Mouse (Mus musculus) heart, postnatal 10 days (tissue): ENCODE measurements around the gene Ak7. TPM values are rescaled to one million over a fixed set of nuclear protein-coding genes. Genes with fewer than 3 reads are reported as not detected.

Experiments used
- DNase-seq, 2 experiments: peaks; one replicate each; pipeline ENCODE4 v3.0.0; 2021
- intact Hi-C: fragments of 180-260 bp; cut with DNase I; formaldehyde crosslinking; loops from one replicate; pipeline ENCODE4 v1.15.1; 2025
- total RNA-seq, 2 experiments: library from RNA; stranded (reverse); gene quantifications; 2 replicates each; pipeline ENCODE4 v1.2.3; 2021

The Ak7 gene
- total RNA-seq, 2 experiments from 2014 or later = not detected

GRCm38 (mm10) chr12:105724616-105725015 is 18.8 kb downstream of the Ak7 start:
- intact Hi-C loops = loop anchor here (5.0 to 10.0 kb wide), 3 partner anchors 50 to 290 kb away; no protein-coding TSS in a partner anchor
- no peak for DNase-seq

- intact Hi-C loops = loop anchor here (5.0 to 10.0 kb wide), 3 partner anchors 51 to 291 kb away; no protein-coding TSS in a partner anchor
- DNase-seq = no peak
Measured at GRCm38 (mm10) chr12:105725736-105726135, 20.0 kb downstream of the Ak7 start.

DNA sequence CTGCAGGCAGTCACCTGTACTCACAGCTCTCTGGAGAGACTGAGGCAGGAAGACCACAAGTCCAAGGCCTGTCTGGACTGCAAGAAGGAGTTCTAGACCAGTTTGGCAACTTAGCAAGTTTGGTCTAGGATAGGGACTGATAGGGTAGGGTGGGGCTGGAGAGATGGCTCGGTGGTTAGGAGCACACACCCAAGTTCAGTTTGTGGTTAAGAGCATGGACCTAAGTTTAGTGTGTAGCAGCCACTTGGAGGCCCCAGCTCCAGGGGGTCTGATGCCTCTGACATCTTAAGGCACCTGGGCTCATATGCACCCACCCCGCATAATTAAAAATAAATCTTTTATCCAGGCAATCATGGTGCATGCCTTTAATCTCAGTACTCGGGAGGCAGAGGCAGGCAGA is 21.5 kb downstream of the Ak7 start:
- DNase-seq = no peak
- intact Hi-C loops = loop anchor here (5.0 to 10.0 kb wide), 3 partner anchors 52 to 292 kb away; no protein-coding TSS in a partner anchor

- intact Hi-C loops = loop anchor here (5.0 to 10.0 kb wide), 3 partner anchors 53 to 293 kb away; no protein-coding TSS in a partner anchor
- DNase-seq = peak; percentile 23 to 56
Measured at GRCm38 (mm10) chr12:105727964-105728363, 22.2 kb downstream of the Ak7 start.

DNA sequence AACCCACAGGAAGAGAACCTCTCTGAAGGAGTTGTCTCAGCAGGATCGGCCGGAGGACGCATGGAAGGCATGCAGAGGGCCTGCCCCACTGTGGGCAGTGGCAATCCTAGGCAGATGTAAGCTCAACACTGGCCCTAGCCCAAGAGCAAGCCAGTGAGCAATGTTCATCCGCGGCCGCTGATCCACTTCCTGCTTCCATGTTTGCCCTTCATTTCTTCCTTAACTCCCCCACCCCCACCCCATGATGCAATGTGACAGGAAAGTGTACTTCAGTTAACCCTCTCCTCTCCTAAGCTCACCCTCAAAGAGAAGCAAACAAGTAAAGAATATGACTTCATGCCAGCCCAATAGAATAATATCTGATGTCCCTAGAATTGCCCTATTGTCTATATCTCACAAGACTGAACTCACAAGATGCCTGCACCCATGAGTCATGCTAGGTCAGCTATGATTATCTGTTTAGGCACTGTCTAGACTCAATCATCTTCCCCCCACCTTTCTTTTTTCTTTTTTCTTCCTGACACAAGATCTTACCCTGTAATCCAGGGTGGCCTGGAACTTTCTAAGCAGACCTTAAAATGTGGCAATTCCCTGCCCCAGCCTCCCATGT is 25.2 kb downstream of the Ak7 start:
- intact Hi-C loops = no loop called here
- DNase-seq = no peak

GRCm38 (mm10) chr12:105733370-105734159 is 27.8 kb downstream of the Ak7 start:
- no peak for DNase-seq
- intact Hi-C loops = no loop called here

DNA sequence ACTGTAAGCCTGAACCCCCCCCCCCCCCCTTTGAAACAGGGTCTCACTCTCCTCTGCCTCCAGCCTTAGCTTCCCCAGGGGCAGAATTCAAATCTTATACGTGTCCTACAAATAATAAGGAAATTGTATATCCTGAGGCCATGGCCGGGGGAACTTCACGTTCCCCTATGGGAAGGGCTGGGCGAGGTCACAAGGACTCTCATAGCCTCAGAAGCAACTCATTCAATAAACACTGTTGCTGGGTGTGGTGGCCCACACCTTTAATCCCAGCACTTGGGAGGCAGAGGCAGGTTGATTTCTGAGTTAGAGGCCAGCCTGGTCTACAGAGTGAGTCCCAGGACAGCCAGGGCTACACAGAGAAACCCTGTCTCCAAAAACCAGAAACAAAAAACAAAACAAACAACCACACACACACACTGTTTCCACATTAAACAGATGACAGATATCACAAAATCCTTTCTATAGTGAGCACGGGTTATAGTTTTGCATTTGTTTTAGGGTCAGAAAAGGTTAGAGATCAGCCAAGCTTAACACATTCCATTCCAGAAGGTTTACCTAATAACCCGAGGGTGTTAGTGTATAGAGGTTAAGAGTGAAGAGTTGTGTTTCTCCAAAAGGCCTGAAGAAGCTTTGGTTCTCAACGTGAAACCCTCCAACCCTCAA is 29.6 kb downstream of the Ak7 start:
- intact Hi-C loops = no loop called here

GRCm38 (mm10) chr12:105735889-105736251 is 30.1 kb downstream of the Ak7 start:
- no peak for DNase-seq
- intact Hi-C loops = no loop called here

More for the DNA sequence above, 29.6 kb downstream of the Ak7 start:
- DNase-seq = no peak

DNA sequence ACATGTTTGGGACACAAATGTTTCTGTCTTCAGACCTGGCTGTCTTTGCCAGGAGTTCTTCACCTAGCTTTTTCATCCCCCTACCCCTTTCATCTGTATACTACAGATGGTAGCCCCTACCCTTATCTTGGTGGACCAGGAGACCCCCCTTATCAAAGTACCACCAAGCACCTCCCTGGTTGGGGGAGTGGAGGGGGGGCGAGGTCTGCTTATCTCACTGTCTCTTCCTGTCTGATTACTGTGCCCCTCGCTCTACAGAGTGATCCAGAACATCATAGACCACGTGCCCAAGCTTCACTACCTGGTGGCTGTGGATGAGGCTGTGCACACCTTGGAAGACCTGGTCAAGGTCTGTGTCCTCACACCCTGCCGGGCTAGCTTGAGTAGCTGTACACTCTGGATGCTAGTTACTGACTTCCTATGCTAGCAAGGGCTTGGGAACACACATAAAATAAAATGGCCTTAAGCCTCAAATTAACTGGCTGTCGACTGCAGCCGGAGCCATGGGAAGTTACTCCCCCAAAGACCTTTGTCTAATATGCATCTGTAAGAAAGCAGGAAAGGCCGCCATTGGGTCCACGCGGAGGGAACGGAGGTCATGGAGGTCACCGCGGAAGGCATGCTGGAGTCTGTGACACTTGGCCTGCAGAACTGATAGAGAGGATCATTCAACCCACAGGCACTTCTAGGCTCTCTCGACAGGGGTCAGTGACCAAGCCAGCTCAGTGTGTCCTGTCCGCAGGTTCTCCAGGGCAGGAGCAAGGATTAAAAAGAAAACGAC is 32.7 kb downstream of the Ak7 start:
- intact Hi-C loops = no loop called here
- DNase-seq = no peak

GRCm38 (mm10) chr12:105739656-105740055 is 33.9 kb downstream of the Ak7 start:
- no peak for DNase-seq
- intact Hi-C loops = no loop called here

DNA sequence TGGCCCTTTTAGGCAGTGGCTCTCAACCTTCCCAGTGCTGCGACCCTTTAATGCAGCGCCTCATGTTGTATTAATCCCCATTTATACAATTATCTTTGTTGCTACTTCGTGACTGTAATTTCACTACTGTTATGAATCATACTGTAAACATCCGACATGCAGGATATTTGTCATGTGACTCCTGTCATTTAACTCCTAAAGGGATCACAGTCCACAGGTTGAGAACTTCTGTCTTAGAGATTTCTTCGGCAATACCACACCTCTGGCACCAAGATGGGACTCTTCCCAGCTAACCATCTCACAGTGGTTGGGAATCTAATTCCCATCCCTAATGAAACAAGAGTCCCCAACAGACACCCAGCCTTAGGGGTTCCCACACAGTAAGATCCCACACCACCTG is 42.3 kb downstream of the Ak7 start:
- no peak for DNase-seq
- intact Hi-C loops = no loop called here

DNA sequence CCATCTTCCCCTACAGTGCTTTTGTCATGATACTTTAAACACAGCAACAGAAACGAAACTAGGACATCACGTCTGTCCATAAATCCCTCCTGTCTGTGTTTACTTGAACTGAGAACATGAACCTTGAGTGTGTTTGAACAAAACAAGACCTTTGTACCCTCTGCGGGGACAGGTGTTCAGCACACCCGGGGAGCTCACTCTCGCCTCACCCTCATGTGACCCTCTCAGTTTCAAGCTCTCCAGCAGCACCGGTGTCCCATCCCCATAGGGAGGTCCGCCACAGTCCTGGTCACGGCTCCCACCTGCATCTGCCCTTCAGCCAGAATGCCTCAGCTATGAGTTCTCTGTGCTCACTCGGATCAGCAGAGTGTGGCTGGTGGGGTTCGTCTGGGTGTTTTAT is 48.0 kb downstream of the Ak7 start:
- intact Hi-C loops = no loop called here
- no peak for DNase-seq

DNA sequence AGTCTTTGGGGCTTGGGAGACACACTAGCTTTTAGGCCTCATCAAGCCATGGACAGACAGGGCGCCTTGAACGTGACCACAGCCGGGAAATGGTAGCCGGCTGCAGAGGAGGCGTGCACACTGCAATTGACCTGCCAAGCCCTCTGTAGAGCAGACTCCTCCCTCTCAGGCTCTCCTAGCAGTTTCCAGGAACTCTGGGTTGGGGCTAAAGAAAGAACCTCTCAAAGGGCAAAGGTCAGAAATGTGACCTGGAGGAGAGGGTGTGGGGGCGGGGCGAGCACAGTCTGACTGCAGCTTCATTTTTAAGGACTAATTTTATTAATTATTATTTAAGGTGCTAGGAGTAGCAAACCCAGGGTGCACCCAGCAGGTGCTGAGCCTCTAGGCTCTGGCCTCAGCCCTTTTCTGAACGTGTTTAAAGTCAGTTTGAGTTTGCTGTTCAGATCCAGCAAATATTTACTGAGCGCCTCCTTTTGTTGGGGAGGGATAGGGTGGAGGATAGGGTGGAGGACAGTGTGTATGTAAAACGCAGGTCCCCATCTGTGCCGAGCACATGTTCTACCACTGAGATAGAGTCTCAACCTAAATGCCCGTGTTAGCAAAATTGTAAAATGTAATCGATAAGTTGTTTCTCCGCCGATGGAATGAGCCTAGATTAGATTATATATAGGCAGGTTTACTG is 52.2 kb downstream of the Ak7 start:
- intact Hi-C loops = no loop called here
- peak in 1 of 2 experiments; percentile 1 for DNase-seq

GRCm38 (mm10) chr12:105758911-105759310 is 53.1 kb downstream of the Ak7 start:
- intact Hi-C loops = no loop called here
- no peak for DNase-seq

DNA sequence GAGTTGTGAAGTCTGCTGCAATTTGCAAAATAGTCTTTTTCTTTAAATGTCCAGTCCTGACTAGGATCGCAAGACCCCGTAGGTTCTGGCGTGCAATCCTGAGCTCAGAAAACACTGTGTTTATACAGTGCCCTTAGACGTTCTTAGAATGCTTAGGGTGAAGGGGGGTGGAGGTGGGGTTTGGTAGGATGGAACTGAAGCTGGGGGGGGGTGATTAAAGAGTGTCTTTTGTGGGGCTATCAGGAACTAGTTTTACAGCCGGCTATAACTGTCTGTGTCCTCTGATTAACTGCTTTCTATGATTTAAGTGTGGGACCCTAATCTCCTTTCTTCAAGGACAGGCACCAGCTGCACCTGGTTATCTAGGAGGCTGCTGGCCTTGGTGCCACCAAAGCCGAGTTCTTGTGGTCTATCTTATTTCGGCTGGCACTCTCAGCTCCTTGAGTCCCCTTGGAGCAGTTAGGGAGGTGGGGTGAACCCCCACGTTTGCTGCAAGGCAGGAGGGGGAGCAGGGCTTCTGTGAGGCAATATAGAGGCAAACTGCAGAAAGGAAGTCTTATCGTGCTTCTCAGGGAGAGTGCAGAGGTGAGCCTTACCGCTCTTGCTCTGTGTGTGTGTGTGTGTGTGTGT is 54.2 kb downstream of the Ak7 start:
- intact Hi-C loops = no loop called here
- DNase-seq = no peak

GRCm38 (mm10) chr12:105761171-105761570 is 55.4 kb downstream of the Ak7 start:
- no peak for DNase-seq
- intact Hi-C loops = no loop called here

- DNase-seq = no peak
- intact Hi-C loops = no loop called here
Measured at GRCm38 (mm10) chr12:105761629-105762028, 55.9 kb downstream of the Ak7 start.

DNA sequence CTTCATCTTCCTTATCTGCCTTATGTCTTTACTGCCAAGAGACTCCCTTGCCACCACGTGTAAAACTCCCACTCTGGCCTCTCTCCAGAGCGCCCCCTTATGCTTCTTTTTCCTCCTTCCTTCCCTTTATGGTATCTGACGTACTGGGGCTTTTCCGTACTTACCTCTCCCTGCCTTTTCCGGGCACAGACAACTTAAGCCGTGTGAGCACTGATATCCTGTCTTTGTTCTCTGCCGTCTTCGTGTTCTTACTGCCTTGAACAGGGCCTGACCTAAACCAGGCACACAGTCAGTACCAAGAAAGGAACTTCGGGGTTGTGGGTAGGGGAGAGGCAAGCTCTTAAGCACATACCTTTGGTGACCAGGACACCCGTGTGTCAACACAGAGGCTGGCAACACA is 63.9 kb downstream of the Ak7 start:
- DNase-seq = no peak
- intact Hi-C loops = no loop called here

GRCm38 (mm10) chr12:105774871-105775270 is 69.1 kb downstream of the Ak7 start:
- intact Hi-C loops = no loop called here
- no peak for DNase-seq

DNA sequence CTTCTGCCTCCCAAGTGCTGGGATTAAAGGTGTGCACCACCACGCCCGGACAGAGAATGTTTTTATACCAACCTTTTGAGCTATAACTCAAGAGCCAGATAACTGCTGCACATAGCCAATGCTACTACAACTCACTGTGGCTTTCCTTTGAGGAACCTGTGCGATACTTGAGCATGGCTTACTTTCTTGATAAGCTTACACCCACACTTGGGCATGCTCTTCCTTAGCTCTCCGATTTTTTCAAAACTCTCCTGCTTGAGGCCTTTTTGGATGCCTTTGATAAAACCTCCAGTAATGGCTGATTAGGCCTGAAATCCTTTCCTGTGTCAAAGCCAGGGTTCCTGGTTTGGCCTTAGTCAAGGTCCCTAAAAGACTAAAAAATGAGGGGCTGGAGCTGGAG is 71.9 kb downstream of the Ak7 start:
- intact Hi-C loops = no loop called here
- DNase-seq = no peak
